Mouse (Mus musculus): ENCODE measurements around the gene Ptpre.
"Not testable (repeated sequence)": the region's sequence is repeated elsewhere in the genome, so short reads cannot be mapped to it uniquely, and the experiment has no call there.

Gene Ptpre

GRCm38 (mm10) chr7:135535908-135536307 is 1.4 kb upstream of the Ptpre start:
- no peak for DNase-seq

- DNase-seq = peak; percentile 69 to 78
These were observed 864 bp downstream of the Ptpre start for GRCm38 (mm10) chr7:135537948-135538741.

- DNase-seq = no peak
These were observed 2.1 kb downstream of the Ptpre start for GRCm38 (mm10) chr7:135539429-135539828.

- DNase-seq = no peak
These were observed 5.0 kb downstream of the Ptpre start for GRCm38 (mm10) chr7:135542235-135542634.

- no peak for DNase-seq
These were observed 5.8 kb downstream of the Ptpre start for GRCm38 (mm10) chr7:135543033-135543432.

GRCm38 (mm10) chr7:135544321-135544720 is 7.0 kb downstream of the Ptpre start:
- DNase-seq = no peak

- no peak for DNase-seq
These were observed 8.7 kb downstream of the Ptpre start for GRCm38 (mm10) chr7:135545957-135546356.

GRCm38 (mm10) chr7:135546530-135546929 is 9.2 kb downstream of the Ptpre start:
- DNase-seq = no peak

GRCm38 (mm10) chr7:135548434-135548833 is 11.2 kb downstream of the Ptpre start:
- DNase-seq = no peak

- DNase-seq = peak in 1 of 2 experiments; percentile 20
These were observed 14.3 kb downstream of the Ptpre start for GRCm38 (mm10) chr7:135551547-135551946.

GRCm38 (mm10) chr7:135553550-135553949 is 16.3 kb downstream of the Ptpre start:
- DNase-seq = no peak

GRCm38 (mm10) chr7:135556663-135557402 is 19.6 kb downstream of the Ptpre start:
- DNase-seq = no peak

GRCm38 (mm10) chr7:135560280-135560679 is 23.0 kb downstream of the Ptpre start:
- no peak for DNase-seq

GRCm38 (mm10) chr7:135564022-135564421 is 26.7 kb downstream of the Ptpre start:
- DNase-seq = no peak

- DNase-seq = no peak
These were observed 28.7 kb downstream of the Ptpre start for GRCm38 (mm10) chr7:135566013-135566412.

GRCm38 (mm10) chr7:135567582-135567981 is 30.3 kb downstream of the Ptpre start:
- DNase-seq = no peak

GRCm38 (mm10) chr7:135568550-135568949 is 31.3 kb downstream of the Ptpre start:
- DNase-seq = no peak

GRCm38 (mm10) chr7:135571392-135571791 is 34.1 kb downstream of the Ptpre start:
- peak; percentile 83 to 85 for DNase-seq

GRCm38 (mm10) chr7:135571951-135572559 is 34.8 kb downstream of the Ptpre start:
- DNase-seq = peak; percentile 68 to 82

GRCm38 (mm10) chr7:135575319-135576069 is 38.2 kb downstream of the Ptpre start:
- not testable (repeated sequence) for DNase-seq

GRCm38 (mm10) chr7:135576329-135576728 is 39.0 kb downstream of the Ptpre start:
- DNase-seq = no peak

- no peak for DNase-seq
These were observed 41.5 kb downstream of the Ptpre start for GRCm38 (mm10) chr7:135578715-135579325.
